In the genomic region with DNA sequence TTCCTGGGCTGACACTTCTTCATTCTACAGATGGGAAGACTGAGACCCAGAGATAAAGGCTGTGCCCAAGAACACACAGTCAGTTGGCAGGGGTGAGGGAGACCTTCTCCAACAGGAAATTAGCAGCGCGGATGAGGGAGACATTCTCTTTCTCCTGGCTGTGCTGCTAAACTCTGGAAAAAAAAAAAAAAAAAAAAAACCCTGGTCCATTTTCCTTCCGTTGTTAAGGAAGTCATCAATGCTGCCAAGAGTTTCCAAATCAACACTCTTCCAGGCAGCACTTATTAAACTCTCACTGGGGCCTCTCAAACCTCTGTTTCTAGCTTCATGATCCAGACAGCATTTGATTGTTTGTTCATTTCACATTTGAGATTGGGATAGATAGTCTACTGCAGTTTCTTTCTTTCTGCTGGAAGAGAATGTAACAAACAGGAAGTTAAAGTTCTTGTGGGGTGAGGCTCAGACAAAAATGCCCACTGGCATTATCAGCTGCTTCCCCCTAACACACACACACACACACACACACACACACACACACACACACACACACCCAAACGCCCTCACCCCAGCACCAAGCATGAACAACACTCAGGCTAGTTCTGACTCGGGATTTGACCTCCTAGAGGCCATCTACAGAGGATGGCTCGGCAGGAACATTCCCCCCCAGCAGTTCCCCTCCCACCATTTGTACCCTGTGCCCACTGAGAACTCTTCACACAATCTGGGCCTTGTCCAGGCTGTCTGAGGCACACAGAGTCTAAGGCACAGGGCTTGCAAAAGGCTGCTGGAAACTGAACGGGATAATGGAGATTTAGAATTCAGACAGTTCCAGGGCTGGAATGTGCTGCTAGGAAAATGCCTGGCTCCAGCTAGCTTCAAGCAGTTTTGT, we compare ENCODE assay signal across 10 mouse cellular contexts. TPM values are rescaled to one million over a fixed set of nuclear protein-coding genes. Genes with fewer than 3 reads are reported as not detected.
DNase-seq lines count a peak whose midpoint lies in the region; ATAC-seq and TF ChIP-seq lines count a peak whose summit lies in the region.
"Had no signal": no experiment of that assay in that cellular context is flagged by ENCODE, and none has a peak within 500 bp of the region (broad histone marks: within the 10 kb centered on the region; RNA-seq: fewer than 3 reads in every experiment).

No protein-coding gene starts in this region.

- no peak overlapping the region for H3K4me3 ChIP-seq in gastrocnemius, adult 2 months
- no peak overlapping the region for H3K4me3 ChIP-seq in heart, adult 2 months
- no peak overlapping the region for H3K4me3 ChIP-seq in lung, embryonic 15.5 days

- TF ChIP-seq POLR2A in heart, adult 2 months (IDR thresholded peaks at IDR 0.05; ENCODE audit: insufficient read depth, low read depth, low read length): no peak

- H3K4me2 ChIP-seq in lung, embryonic 15.5 days: no peak overlapping the region

- 13% methylated on average over 7 of the region's 7 CpGs for WGBS in heart, adult 2 months
- 24% methylated on average over 7 of the region's 7 CpGs for WGBS in lung, embryonic 15.5 days

- peak overlapping the region; percentile 83 for H3K27ac ChIP-seq in gastrocnemius, adult 2 months
- peak overlapping the region; percentile 66 for H3K27ac ChIP-seq in heart, adult 2 months
- no peak overlapping the region for H3K27ac ChIP-seq in lung, embryonic 15.5 days

- no peaks in the 10 kb centered on the region for H3K27me3 ChIP-seq in heart, adult 2 months (ENCODE audit: control insufficient read depth, insufficient read depth, low read length)
- H3K27me3 ChIP-seq in lung, embryonic 15.5 days: no peaks in the 10 kb centered on the region

- intact Hi-C loops in gastrocnemius, adult 2 months (cut with DNase I): no loop called here
- intact Hi-C loops in gastrocnemius, postnatal 36 days (cut with DNase I): no loop called here
- intact Hi-C loops in heart, adult 2 months (cut with DNase I): loop anchor here (2.0 to 5.0 kb wide), 2 partner anchors 23 to 33 kb away; no protein-coding TSS in a partner anchor

- peaks cover 4% of the 10 kb centered on the region; the same call in 1 of the 2 replicates for H3K36me3 ChIP-seq in heart, adult 2 months (ENCODE audit: control insufficient read depth, insufficient read depth, low read length)
- H3K36me3 ChIP-seq in lung, embryonic 15.5 days: no peaks in the 10 kb centered on the region

- no peak overlapping the region for H3K9ac ChIP-seq in heart, adult 2 months (ENCODE audit: low read depth, low read length)
- H3K9ac ChIP-seq in lung, embryonic 15.5 days: no peak overlapping the region

- peak; percentile 39; the same call in 1 of the 2 replicates for ATAC-seq in lung, embryonic 15.5 days (ENCODE audit: borderline replicate concordance, extremely low read depth, low FRiP score, low TSS enrichment)
- ATAC-seq: CD4-positive, CD25-positive, alpha-beta regulatory T cell, adult 4 months; intestine, embryonic 16.5 days had no signal

- peaks cover 8% of the 10 kb centered on the region for H3K4me1 ChIP-seq in heart, adult 2 months (ENCODE audit: control insufficient read depth, insufficient read depth, low read length)
- H3K4me1 ChIP-seq in lung, embryonic 15.5 days: peaks cover 12% of the 10 kb centered on the region

- no peaks in the 10 kb centered on the region for H3K79me2 ChIP-seq in heart, adult 2 months (replicated peaks; ENCODE audit: control insufficient read depth, insufficient read depth, low read length)

- TF ChIP-seq CTCF in gastrocnemius, adult 2 months (IDR thresholded peaks at IDR 0.05): no peak
- no peak for TF ChIP-seq CTCF in heart, adult 2 months (IDR thresholded peaks at IDR 0.05)

- peak; percentile 37 for DNase-seq in gastrocnemius, adult 2 months
- DNase-seq in gastrocnemius, postnatal 36 days: no peak
- peak; percentile 35 for DNase-seq in 416B (ENCODE audit: low read depth)
- DNase-seq in heart, adult 2 months: peak; percentile 46 to 61
- no peak for DNase-seq in B cell, adult 2 months
- no peak for DNase-seq in adrenal gland, adult 2 months
- DNase-seq in spleen, postnatal 10 days (ENCODE audit: low spot score in 2 of 2): no peak

- TF ChIP-seq EP300 in heart, adult 2 months (IDR thresholded peaks at IDR 0.05; ENCODE audit: insufficient read depth, low read depth, low read length): 0 out of 2 replicates have a peak, but pooled peaks have one; percentile 17

- H3K9me3 ChIP-seq in lung, embryonic 15.5 days: no peaks in the 10 kb centered on the region

RNA-seq across cellular contexts. Expression of gene Ccnl1, which starts 52.5 kb away (rescaled TPM):
- 10 to 100 TPM; 15.5 to 19.0 TPM for total RNA-seq in gastrocnemius, adult 2 months (2021)
- 10 to 100 TPM; 11.6 to 19.3 TPM for total RNA-seq in gastrocnemius, postnatal 36 days (2021)
- total RNA-seq in heart, adult 2 months (2021): 10 to 100 TPM; 16.7 to 18.1 TPM
- 17.8 and 24.6 TPM in 2 replicates for polyA plus RNA-seq in heart, adult 2 months (2012; rRNA removed)
- 106 and 116 TPM in 2 replicates for polyA plus RNA-seq in lung, embryonic 15.5 days (2015; fragmentation: Nextera tagmentation; extraction: Ambion mirVana)
- 100 to 1,000 TPM in 1 of 2 experiments, 10 to 100 TPM in 1; 65.8 to 125 TPM for total RNA-seq in adrenal gland, adult 2 months (2021)
- 120 and 136 TPM in 2 replicates for polyA plus RNA-seq in adrenal gland, adult 2 months (2012; rRNA removed)

Comparison
In these comparisons a context has a peak if more than half of its experiments do, and no peak if none do; other contexts are left out.
1. DNase-seq: peak in gastrocnemius, adult 2 months (single experiment), 416B (single experiment) and heart, adult 2 months (2 of 2); none in gastrocnemius, postnatal 36 days (0 of 2), B cell, adult 2 months (0 of 2), adrenal gland, adult 2 months (single experiment) and spleen, postnatal 10 days (0 of 2).